Mouse (Mus musculus) left cerebral cortex, postnatal 4 days (tissue): ENCODE results near the gene Zfp52. TPM values are rescaled to one million over a fixed set of nuclear protein-coding genes. Genes with fewer than 3 reads are reported as not detected.

ENCODE experiments used
- DNase-seq: peaks from one replicate; pipeline ENCODE4 v3.0.0-alpha.2; 2022
- intact Hi-C: fragments of 180-260 bp; cut with DNase I; formaldehyde crosslinking; loops from one replicate; pipeline ENCODE4 v1.15.1; 2025
- total RNA-seq, 2 experiments: library from RNA; stranded (reverse); gene quantifications; 2 replicates each; pipeline ENCODE4 v1.2.3; 2021

The Zfp52 gene
- total RNA-seq, 2 experiments from 2014 or later, result 9.5 to 10.2 TPM

- intact Hi-C loops, result no loop called here
- DNase-seq, result no peak
Observed at GRCm38 (mm10) chr17:21536676-21537075, 1.3 kb downstream of the Zfp52 start.

GRCm38 (mm10) chr17:21557831-21558230, 22.5 kb downstream of the Zfp52 start:
- intact Hi-C loops, result no loop called here
- no peak for DNase-seq

GRCm38 (mm10) chr17:21566220-21566619, 30.9 kb downstream of the Zfp52 start:
- peak; percentile 10 for DNase-seq
- intact Hi-C loops, result no loop called here

GRCm38 (mm10) chr17:21566728-21567349, 31.5 kb downstream of the Zfp52 start, which contains the start of gene Zfp948:
TSS of gene Zfp948 (plus strand) at chr17:21567008.
- intact Hi-C loops, result no loop called here
- peak; percentile 79 for DNase-seq

DNA sequence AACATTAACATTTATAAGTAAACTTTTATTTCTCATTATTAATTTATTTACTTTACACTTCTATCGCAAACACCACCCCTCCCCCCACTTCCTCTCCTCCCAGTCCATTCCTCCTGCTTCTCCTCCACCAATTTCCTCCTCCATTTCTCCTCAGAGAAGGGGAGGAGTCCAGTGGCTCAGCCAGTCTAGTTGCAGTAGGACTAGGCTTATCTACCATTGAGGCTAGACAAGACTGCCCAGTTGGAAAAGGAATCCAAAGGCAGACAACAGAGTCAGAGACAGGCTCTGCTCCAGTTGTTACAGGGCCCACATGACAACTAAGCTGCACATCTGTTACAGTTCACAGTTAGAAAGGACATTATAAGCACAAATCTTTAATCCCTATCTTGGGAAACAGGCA, 32.4 kb downstream of the Zfp52 start:
- intact Hi-C loops, result no loop called here
- DNase-seq, result peak; percentile 28

DNA sequence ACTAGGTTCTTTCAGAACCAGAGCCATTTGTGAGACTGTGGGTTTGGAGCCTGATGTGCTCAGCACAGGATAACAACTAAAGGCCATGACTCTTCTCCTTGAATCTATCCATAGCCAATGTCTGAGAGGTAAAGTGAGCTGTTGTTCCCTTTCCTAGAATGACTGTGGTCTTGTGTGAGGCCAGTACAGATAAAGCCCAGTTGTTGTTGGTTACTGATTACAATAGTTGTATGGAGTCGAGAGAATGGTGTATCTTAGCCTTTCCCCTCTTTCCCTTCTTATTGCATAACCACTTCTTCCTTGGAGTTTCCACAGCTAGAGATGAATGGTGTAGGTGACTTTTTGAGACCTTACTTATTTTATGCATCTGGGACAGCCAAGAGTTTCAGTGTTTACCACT, 43.7 kb downstream of the Zfp52 start:
- no peak for DNase-seq
- intact Hi-C loops, result loop anchor here (10.0 kb wide), 1 partner anchor 614 kb away; no protein-coding TSS in a partner anchor

DNA sequence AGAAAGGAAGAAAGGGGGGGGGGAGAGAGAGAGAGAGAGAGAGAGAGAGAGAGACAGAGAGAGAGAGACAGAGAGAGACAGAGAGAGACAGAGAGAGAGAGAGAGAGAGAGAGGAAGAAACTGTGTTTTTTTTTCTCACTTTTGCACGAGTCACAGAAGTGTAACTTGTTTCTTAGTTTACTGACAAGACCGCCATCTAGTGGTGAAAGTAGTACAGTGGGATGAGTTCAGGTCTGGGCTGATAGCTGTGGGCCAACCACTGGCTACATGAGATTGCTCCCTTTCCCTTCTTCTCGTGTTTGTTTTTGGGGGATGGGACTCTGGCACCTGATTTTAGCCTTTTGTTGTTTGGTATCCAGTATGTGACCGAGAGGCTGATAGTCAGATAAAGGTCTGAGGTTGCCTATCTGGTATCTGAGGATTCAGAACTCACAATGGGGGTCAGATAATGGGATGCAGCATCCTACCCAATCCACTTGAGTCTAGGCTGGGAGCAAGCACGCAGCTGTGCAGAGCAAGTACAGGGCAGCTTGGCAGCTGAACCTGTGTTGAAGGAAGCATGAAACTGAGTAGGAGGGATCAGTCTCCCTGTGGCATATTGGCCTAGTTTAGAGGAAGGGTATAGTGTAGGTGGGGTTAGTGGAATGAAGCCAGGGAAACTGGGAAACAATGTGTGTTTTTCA, 44.3 kb downstream of the Zfp52 start:
- intact Hi-C loops, result loop anchor here (10.0 kb wide), 1 partner anchor 615 kb away; no protein-coding TSS in a partner anchor
- DNase-seq, result peak; percentile 8

DNA sequence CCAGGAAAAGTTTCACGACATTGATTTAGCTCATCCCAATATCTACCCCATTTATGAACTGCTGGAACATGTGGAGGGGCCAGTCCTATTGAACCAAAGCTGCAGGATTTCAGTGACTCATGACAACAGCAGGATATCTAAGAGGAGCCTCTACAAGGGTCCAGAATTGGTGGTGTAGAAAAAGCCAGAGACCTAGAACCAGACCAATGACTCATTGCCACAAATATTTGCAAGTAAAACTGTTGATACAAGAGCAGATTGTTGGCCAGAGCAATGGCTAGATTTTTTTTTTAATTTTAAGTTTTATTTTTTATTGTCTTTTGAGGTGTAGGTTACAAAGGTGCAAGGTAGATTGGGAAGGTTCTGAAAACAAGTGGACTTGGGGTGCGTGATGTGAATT, 50.2 kb downstream of the Zfp52 start:
- DNase-seq, result no peak
- intact Hi-C loops, result no loop called here

Other genes with a start within 250 kb of the Zfp52 start
- gene Vmn1r237, start 223.7 kb upstream of the Zfp52 start, total RNA-seq, result not detected
- 1 to 10 TPM; 3.3 to 3.5 TPM for gene Zfp677, start 151.8 kb upstream of the Zfp52 start, total RNA-seq
- 1 to 10 TPM; 2.7 to 3.6 TPM for gene Zfp54, start 112.3 kb upstream of the Zfp52 start, total RNA-seq
- 1 to 10 TPM; 4.8 to 4.9 TPM for gene Zfp51, start 85.2 kb upstream of the Zfp52 start, total RNA-seq
- gene Zfp53, start 46.5 kb upstream of the Zfp52 start, total RNA-seq, result 1 to 10 TPM; 7.3 to 8.0 TPM
- gene Zfp948, start 31.5 kb downstream of the Zfp52 start, total RNA-seq, result 10 to 100 TPM; 18.8 to 19.9 TPM
- gene Zfp983, start 115.1 kb downstream of the Zfp52 start, total RNA-seq, result 10 to 100 TPM; 15.5 to 16.9 TPM
- gene Gm10226, start 156.3 kb downstream of the Zfp52 start, total RNA-seq, result 10 to 100 TPM in 1 of 2 experiments, 1 to 10 TPM in 1; 3.3 to 13.6 TPM
- 10 to 100 TPM; 13.6 to 15.9 TPM for gene Zfp760, start 172.2 kb downstream of the Zfp52 start, total RNA-seq
- gene Zfp229, start 195.3 kb downstream of the Zfp52 start, total RNA-seq, result 10 to 100 TPM; 10.1 to 14.6 TPM